8 mouse cellular contexts compared by ENCODE assay signal in genomic region chr11:120457370-120457769, GRCm38 (mm10). TPM values are rescaled to one million over a fixed set of nuclear protein-coding genes. Genes with fewer than 3 reads are reported as not detected.
DNase-seq lines count a peak whose midpoint lies in the region; ATAC-seq and TF ChIP-seq lines count a peak whose summit lies in the region.

No protein-coding gene starts in this region.

- H3K4me1 ChIP-seq in kidney, embryonic 14.5 days (ENCODE audit: control insufficient read depth, insufficient read depth, low read length): peaks cover 10% of the 10 kb centered on the region; the same call in 1 of the 2 replicates
- H3K4me1 ChIP-seq in embryonic facial prominence, embryonic 11.5 days (ENCODE audit: control insufficient read depth, insufficient read depth, low read length): no peaks in the 10 kb centered on the region; the same call in 1 of the 2 replicates
- H3K4me1 ChIP-seq in intestine, embryonic 16.5 days (ENCODE audit: control insufficient read depth, insufficient read depth, low read length): peaks cover 15% of the 10 kb centered on the region

- peak overlapping the region; percentile 80 for H3ac ChIP-seq in myocyte (ENCODE audit: control insufficient read depth, insufficient read length)

- H3K36me3 ChIP-seq in kidney, embryonic 14.5 days (ENCODE audit: control insufficient read depth, insufficient read depth, low read length): peaks cover 27% of the 10 kb centered on the region
- peaks cover 4% of the 10 kb centered on the region for H3K36me3 ChIP-seq in embryonic facial prominence, embryonic 11.5 days (replicated peaks; ENCODE audit: control insufficient read depth, insufficient read depth, low read depth, low read length)
- H3K36me3 ChIP-seq in intestine, embryonic 16.5 days (ENCODE audit: control insufficient read depth, insufficient read depth, low read length): no peaks in the 10 kb centered on the region; the same call in 1 of the 2 replicates
- H3K36me3 ChIP-seq in myocyte (ENCODE audit: control insufficient read depth, insufficient read depth): peaks cover 7% of the 10 kb centered on the region

- peak overlapping the region; percentile 93 for H3K4me2 ChIP-seq in kidney, embryonic 14.5 days (replicated peaks; ENCODE audit: low read depth, low read length)
- H3K4me2 ChIP-seq in embryonic facial prominence, embryonic 11.5 days (ENCODE audit: low read depth, low read length): peak overlapping the region; percentile 83
- H3K4me2 ChIP-seq in intestine, embryonic 16.5 days (ENCODE audit: low read depth, low read length): peak overlapping the region; percentile 79
- peak overlapping the region; percentile 93 for H3K4me2 ChIP-seq in myocyte (ENCODE audit: low read depth)

- peak overlapping the region; percentile 68; the same call in 1 of the 2 replicates for H3K27ac ChIP-seq in kidney, embryonic 14.5 days (ENCODE audit: low read depth, low read length)
- peak overlapping the region; percentile 52; the same call in 1 of the 2 replicates for H3K27ac ChIP-seq in embryonic facial prominence, embryonic 11.5 days (replicated peaks; ENCODE audit: low read depth, low read length)
- peak overlapping the region; percentile 89 for H3K27ac ChIP-seq in intestine, embryonic 16.5 days (ENCODE audit: low read length)

- TF ChIP-seq POLR2A in myocyte (IDR thresholded peaks at IDR 0.05; ENCODE audit: insufficient read length, low read depth): no peak

- H3K9ac ChIP-seq in kidney, embryonic 14.5 days (ENCODE audit: low read depth, low read length): peak overlapping the region; percentile 89
- peak overlapping the region; percentile 95 for H3K9ac ChIP-seq in embryonic facial prominence, embryonic 11.5 days (replicated peaks; ENCODE audit: low read length)
- peak overlapping the region; percentile 99 for H3K9ac ChIP-seq in intestine, embryonic 16.5 days (ENCODE audit: low read depth, low read length)

- peaks cover 17% of the 10 kb centered on the region for H3K79me2 ChIP-seq in myocyte (ENCODE audit: control insufficient read depth, insufficient read depth)

- 32% methylated on average over 14 of the region's 14 CpGs for WGBS in kidney, embryonic 14.5 days
- WGBS in embryonic facial prominence, embryonic 11.5 days: 35% methylated on average over 14 of the region's 14 CpGs
- 23% methylated on average over 14 of the region's 14 CpGs for WGBS in intestine, embryonic 16.5 days

- DNase-seq in kidney, adult 11 months: no peak
- DNase-seq in embryonic facial prominence, embryonic 11.5 days (ENCODE audit: low spot score): no peak
- DNase-seq in layer of hippocampus, adult 9-11 months: no peak
- DNase-seq in gastrocnemius, postnatal 4 days (ENCODE audit: low spot score in 2 of 2): no peak
- no peak for DNase-seq in layer of hippocampus, postnatal 25 days (ENCODE audit: extremely low spot score in 1 of 2, low spot score in 1 of 2)

- H3K27me3 ChIP-seq in kidney, embryonic 14.5 days (ENCODE audit: control insufficient read depth, insufficient read depth, low read length): no peaks in the 10 kb centered on the region
- no peaks in the 10 kb centered on the region for H3K27me3 ChIP-seq in embryonic facial prominence, embryonic 11.5 days (ENCODE audit: control insufficient read depth, insufficient read depth, low read length)
- no peaks in the 10 kb centered on the region for H3K27me3 ChIP-seq in intestine, embryonic 16.5 days (replicated peaks; ENCODE audit: control insufficient read depth, insufficient read depth, low read length)
- H3K27me3 ChIP-seq in myocyte (ENCODE audit: control insufficient read depth, insufficient read depth, insufficient read length): no peaks in the 10 kb centered on the region

- H3K9me3 ChIP-seq in kidney, embryonic 14.5 days (ENCODE audit: control insufficient read depth, low read length): no peaks in the 10 kb centered on the region
- no peaks in the 10 kb centered on the region for H3K9me3 ChIP-seq in embryonic facial prominence, embryonic 11.5 days (replicated peaks; ENCODE audit: control insufficient read depth, low read length)
- H3K9me3 ChIP-seq in intestine, embryonic 16.5 days (ENCODE audit: control insufficient read depth, low read length): no peaks in the 10 kb centered on the region

- 0 out of 2 replicates have a peak, but pooled peaks have one; percentile 8 for ATAC-seq in kidney, embryonic 14.5 days (ENCODE audit: low FRiP score, low TSS enrichment)
- 0 out of 2 replicates have a peak, but pooled peaks have one; percentile 2 for ATAC-seq in embryonic facial prominence, embryonic 11.5 days (replicated peaks; ENCODE audit: insufficient number of reproducible peaks, low FRiP score, low TSS enrichment, low read depth)
- ATAC-seq in intestine, embryonic 16.5 days: peak; percentile 31; the same call in 1 of the 2 replicates

- peak overlapping the region; percentile 86 for H3K4me3 ChIP-seq in kidney, embryonic 14.5 days (ENCODE audit: low read length)
- H3K4me3 ChIP-seq in embryonic facial prominence, embryonic 11.5 days (ENCODE audit: low read depth, low read length): peak overlapping the region; percentile 89
- H3K4me3 ChIP-seq in intestine, embryonic 16.5 days (ENCODE audit: low read length): peak overlapping the region; percentile 93
- peak overlapping the region; percentile 88 for H3K4me3 ChIP-seq in myocyte

TF ChIP-seq in myocyte, 11 proteins besides CTCF, POLR2A, EP300 and RAD21:
- TF ChIP-seq MAX (IDR thresholded peaks at IDR 0.05; ENCODE audit: low read depth): no peak
- TF ChIP-seq USF1 (IDR thresholded peaks at IDR 0.05; ENCODE audit: low read depth): no peak
- no peak for TF ChIP-seq REST (IDR thresholded peaks at IDR 0.05; ENCODE audit: insufficient read depth, insufficient read length)
- no peak for TF ChIP-seq POLR2AphosphoS2 (IDR thresholded peaks at IDR 0.05; ENCODE audit: insufficient read length, low read depth)
- no peak for TF ChIP-seq SRF (IDR thresholded peaks at IDR 0.05; ENCODE audit: control insufficient read depth, insufficient read length, low read depth)
- TF ChIP-seq E2F4 (IDR thresholded peaks at IDR 0.05; ENCODE audit: insufficient read depth): no peak
- TF ChIP-seq MYOG (IDR thresholded peaks at IDR 0.05; ENCODE audit: control insufficient read depth in 1 of 3, insufficient read depth in 1 of 3, insufficient read length in 2 of 3, low read depth in 2 of 3): no peak

RNA-seq across cellular contexts. Expression of gene Oxld1, which starts 0.5 kb away (rescaled TPM):
- 14.8 and 18.2 TPM in 2 replicates for polyA plus RNA-seq in kidney, embryonic 14.5 days (2014; fragmentation: Nextera tagmentation; extraction: Ambion mirVana)
- 12.2 and 13.0 TPM in 2 replicates for polyA plus RNA-seq in embryonic facial prominence, embryonic 11.5 days (2014; fragmentation: Nextera tagmentation; extraction: Ambion mirVana)
- polyA plus RNA-seq in intestine, embryonic 16.5 days (2015; fragmentation: Nextera tagmentation; extraction: Ambion mirVana): 21.0 and 24.6 TPM in 2 replicates
- polyA plus RNA-seq in myocyte (2012; fragmentation: generic; extraction: Trizol): 17.4 TPM
- total RNA-seq in gastrocnemius, postnatal 4 days (2021): 10 to 100 TPM; 19.3 to 24.8 TPM
- total RNA-seq in layer of hippocampus, postnatal 25 days (2021): 10 to 100 TPM; 15.5 to 16.2 TPM

RNA-seq across cellular contexts. Expression of gene Ccdc137, which starts 0.5 kb away (rescaled TPM):
- polyA plus RNA-seq in kidney, embryonic 14.5 days (2014; fragmentation: Nextera tagmentation; extraction: Ambion mirVana): 27.4 and 32.8 TPM in 2 replicates
- polyA plus RNA-seq in embryonic facial prominence, embryonic 11.5 days (2014; fragmentation: Nextera tagmentation; extraction: Ambion mirVana): 26.7 and 28.5 TPM in 2 replicates
- polyA plus RNA-seq in intestine, embryonic 16.5 days (2015; fragmentation: Nextera tagmentation; extraction: Ambion mirVana): 27.1 and 31.3 TPM in 2 replicates
- 11.4 TPM for polyA plus RNA-seq in myocyte (2012; fragmentation: generic; extraction: Trizol)
- 10 to 100 TPM in 1 of 2 experiments, 1 to 10 TPM in 1; 8.9 to 10.1 TPM for total RNA-seq in gastrocnemius, postnatal 4 days (2021)
- 10 to 100 TPM; 23.6 to 26.8 TPM for total RNA-seq in layer of hippocampus, postnatal 25 days (2021)

RNA-seq across cellular contexts. Expression of gene Pde6g, which starts 4.1 kb away (rescaled TPM):
- 0.17 and 0.20 TPM in 2 replicates for polyA plus RNA-seq in kidney, embryonic 14.5 days (2014; fragmentation: Nextera tagmentation; extraction: Ambion mirVana)
- polyA plus RNA-seq in embryonic facial prominence, embryonic 11.5 days (2014; fragmentation: Nextera tagmentation; extraction: Ambion mirVana): 0.48 TPM in 1 of 2 replicates, not detected in the other
- 0.35 and 0.39 TPM in 2 replicates for polyA plus RNA-seq in intestine, embryonic 16.5 days (2015; fragmentation: Nextera tagmentation; extraction: Ambion mirVana)
- 0.18 TPM for polyA plus RNA-seq in myocyte (2012; fragmentation: generic; extraction: Trizol)
- total RNA-seq in gastrocnemius, postnatal 4 days (2021): under 1 TPM in 1 of 2 experiments, not detected in 1; 0.39 TPM
- total RNA-seq in layer of hippocampus, postnatal 25 days (2021): under 1 TPM; 0.56 to 0.59 TPM

RNA-seq across cellular contexts. Expression of gene Arl16, which starts 10.0 kb away (rescaled TPM):
- 46.4 and 51.5 TPM in 2 replicates for polyA plus RNA-seq in kidney, embryonic 14.5 days (2014; fragmentation: Nextera tagmentation; extraction: Ambion mirVana)
- 52.3 and 60.5 TPM in 2 replicates for polyA plus RNA-seq in embryonic facial prominence, embryonic 11.5 days (2014; fragmentation: Nextera tagmentation; extraction: Ambion mirVana)
- 32.6 and 38.9 TPM in 2 replicates for polyA plus RNA-seq in intestine, embryonic 16.5 days (2015; fragmentation: Nextera tagmentation; extraction: Ambion mirVana)
- polyA plus RNA-seq in myocyte (2012; fragmentation: generic; extraction: Trizol): 15.6 TPM
- 10 to 100 TPM; 20.8 to 23.8 TPM for total RNA-seq in gastrocnemius, postnatal 4 days (2021)
- 10 to 100 TPM; 50.8 to 53.8 TPM for total RNA-seq in layer of hippocampus, postnatal 25 days (2021)

RNA-seq across cellular contexts. Expression of gene Tspan10, which starts 14.9 kb away (rescaled TPM):
- polyA plus RNA-seq in kidney, embryonic 14.5 days (2014; fragmentation: Nextera tagmentation; extraction: Ambion mirVana): not detected in 2 replicates
- polyA plus RNA-seq in embryonic facial prominence, embryonic 11.5 days (2014; fragmentation: Nextera tagmentation; extraction: Ambion mirVana): 0.56 and 1.2 TPM in 2 replicates
- not detected in 2 replicates for polyA plus RNA-seq in intestine, embryonic 16.5 days (2015; fragmentation: Nextera tagmentation; extraction: Ambion mirVana)
- polyA plus RNA-seq in myocyte (2012; fragmentation: generic; extraction: Trizol): not detected
- total RNA-seq in gastrocnemius, postnatal 4 days (2021): 1 to 10 TPM in 1 of 2 experiments, not detected in 1; 4.6 TPM
- 1 to 10 TPM in 1 of 2 experiments, under 1 TPM in 1; 0.32 to 6.8 TPM for total RNA-seq in layer of hippocampus, postnatal 25 days (2021)
